Mouse (Mus musculus) v-Abl transformed pro-B cells (cell line): ENCODE results near the gene Brf1.

Source experiments
- in situ Hi-C, 2 experiments: fragments of 400-800 bp; cut with MboI; formaldehyde crosslinking; loops; one replicate each; pipeline ENCODE4 v1.15.1; 2025; ENCODE audit not compliant: unreplicated experiment in 2 of 2

Gene Brf1

DNA sequence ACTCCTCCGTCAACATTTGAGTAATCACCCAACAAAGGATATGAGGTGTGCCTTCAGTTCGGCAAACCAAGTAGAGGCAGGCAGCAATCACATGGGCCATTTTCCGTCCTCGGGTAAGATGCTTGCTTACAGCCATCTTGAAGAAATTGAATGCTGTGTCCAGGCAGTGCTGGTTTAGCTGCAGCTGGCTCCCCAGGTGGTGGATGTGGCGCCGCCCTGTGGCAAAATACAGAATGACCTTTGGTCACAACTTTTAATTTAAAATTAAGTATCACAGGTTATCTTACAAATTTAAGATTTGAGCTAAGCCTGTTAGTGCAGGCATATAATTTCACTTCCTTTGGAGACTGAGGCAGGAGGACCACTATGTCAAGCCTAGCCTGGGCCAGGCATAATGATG lies 12.6 kb downstream of the Brf1 start:
- in situ Hi-C loops: no loop called here

DNA sequence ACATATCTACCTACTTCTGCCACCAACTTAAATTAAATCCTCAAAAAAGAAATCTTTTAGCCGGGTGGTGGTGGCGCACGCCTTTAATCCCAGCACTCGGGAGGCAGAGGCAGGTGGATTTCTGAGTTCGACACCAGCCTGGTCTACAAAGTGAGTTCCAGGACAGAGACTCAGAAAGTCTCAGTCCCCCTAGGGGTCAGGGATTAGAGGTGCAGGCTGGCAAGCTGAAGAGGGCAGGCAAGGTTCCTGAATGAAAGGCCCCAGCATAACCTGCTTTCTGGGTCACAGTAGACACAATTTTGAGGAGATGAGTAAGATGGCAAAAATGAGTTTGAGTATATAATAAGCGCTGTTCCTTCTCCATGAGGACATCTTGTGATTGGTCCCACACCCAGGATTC lies 15.2 kb downstream of the Brf1 start:
- in situ Hi-C loops: no loop called here

DNA sequence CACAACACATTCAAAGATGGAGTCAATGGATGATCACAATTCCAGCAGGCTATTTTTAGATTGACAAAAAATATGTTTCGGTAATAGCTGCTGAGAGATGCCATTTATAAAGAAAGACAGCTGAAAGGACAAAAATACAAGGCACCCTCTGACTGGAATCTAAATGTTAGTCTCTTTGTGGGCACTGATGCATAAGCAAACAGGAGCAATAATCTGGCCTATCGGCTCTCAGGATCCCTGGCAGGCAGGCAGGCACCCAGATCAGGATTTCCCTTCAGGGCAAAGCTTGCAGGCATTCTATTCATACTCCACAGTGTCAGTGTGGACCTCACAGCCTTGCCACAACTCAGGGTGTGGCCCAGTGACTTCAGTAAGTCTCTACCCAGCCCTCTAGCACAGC lies 18.5 kb downstream of the Brf1 start:
- in situ Hi-C loops: no loop called here

DNA sequence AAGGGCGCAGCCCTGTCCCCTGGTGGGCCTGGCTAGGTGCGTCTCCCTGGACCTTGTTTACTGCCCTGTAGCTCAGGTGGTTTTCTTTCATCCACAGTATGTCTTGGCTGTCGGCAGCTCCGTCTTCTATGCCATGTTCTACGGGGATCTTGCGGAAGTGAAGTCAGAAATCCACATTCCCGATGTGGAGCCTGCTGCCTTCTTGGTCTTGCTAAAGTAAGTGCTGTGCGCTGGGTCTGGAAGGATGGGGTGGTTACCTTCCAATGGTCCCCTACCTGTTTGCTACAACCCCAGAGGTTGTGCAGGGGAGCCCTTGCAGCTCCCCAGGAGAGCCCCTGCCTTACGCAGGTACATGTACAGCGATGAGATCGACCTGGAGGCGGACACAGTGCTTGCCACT lies 23.3 kb downstream of the Brf1 start:
- in situ Hi-C loops: no loop called here

DNA sequence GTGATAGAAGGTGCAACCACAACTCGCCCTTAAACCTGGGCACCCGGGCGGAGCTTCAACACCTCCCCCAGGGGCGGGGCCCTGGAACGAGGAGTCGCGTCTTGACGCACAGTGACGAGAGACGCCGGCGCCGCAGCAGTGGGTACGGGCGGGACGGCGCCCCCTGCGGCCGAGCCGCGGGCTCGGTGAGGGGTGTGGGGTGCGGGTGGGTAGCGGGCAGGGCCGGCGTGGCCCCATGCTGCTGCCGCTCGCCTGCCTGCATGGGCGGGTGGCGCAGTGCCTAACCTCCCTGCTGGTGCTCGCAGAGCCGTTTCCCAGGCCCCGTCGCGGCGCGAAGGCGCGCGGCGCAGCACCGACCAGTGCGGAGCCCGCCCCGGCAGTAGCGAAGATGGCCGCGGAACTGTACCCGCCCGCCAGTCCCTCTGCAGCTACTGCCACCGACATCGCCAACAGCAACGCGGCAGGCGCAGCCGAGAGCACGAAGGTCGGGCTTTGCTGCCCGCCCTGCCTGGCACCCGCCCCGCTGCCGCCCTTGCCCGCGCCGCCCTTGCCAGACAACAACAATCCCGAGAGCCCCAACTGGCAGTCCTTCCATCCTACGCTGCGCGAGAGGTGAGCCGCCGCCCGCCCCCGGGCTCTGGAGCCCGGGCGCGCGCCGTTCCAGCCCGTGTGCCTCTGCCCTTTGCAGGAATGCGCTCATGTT lies 24.0 kb downstream of the Brf1 start, which contains the start of gene Btbd6:
Gene Btbd6, plus strand, starts transcription at position 112 of the 703 bp plus-strand sequence.
- in situ Hi-C loops: no loop called here

DNA sequence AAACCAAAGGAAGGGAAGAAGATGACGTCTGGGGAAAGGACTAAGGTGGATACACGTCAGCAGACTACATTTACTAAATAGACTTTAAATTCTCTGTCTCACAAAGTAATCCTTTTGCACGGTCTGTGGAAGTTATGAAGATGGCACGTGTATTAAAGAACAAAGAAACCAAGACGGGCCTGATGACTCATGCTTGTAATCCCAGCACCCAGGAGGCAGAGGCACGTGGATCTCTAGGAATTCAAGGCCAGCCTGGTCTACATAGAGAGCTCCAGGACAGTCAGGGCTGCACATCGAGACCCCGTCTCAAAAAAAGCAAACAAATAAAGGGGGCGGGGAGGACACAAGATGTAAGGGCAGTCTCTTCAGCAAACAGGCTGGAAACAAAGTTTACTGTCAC lies 25.8 kb downstream of the Brf1 start:
- in situ Hi-C loops: no loop called here

DNA sequence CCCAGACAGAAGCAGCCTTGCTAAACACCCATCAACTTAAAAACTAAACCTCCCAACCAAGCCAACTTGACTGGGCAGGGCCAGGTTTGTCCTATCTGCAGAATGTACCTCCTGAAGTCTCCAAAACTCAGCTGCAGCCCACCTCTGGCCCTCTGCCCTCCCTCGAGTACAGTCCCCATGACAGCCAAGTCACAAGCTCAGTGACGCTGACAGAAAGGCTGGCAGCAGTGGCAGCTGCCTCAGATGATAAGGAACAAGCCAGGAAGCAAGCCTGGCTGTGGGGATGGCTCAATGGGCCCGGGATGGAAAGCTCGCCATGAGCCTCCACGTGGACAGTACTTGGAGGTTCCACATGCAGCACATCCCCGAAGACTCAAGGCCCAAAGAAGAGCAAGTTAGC lies 30.9 kb downstream of the Brf1 start:
- in situ Hi-C loops: no loop called here

DNA sequence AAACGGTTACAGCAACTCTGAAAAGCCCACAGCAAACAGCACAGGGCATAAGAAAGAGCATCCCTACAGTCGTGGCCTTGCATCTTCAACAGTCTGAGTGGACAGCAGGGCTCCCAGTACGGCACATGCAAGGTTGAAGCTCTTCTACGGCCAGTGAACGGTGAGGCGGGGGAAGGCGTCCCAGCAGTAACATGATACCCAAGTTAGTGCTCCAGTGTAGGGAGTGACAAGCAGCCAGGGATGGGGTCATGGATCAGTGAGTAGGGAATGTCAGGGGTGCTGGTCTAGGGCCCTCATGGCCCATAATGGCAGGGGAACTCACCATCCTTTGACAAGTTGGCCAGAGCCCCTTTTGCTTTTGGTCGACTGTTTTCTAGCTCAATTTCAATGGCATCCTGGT lies 31.6 kb downstream of the Brf1 start:
- in situ Hi-C loops: no loop called here

DNA sequence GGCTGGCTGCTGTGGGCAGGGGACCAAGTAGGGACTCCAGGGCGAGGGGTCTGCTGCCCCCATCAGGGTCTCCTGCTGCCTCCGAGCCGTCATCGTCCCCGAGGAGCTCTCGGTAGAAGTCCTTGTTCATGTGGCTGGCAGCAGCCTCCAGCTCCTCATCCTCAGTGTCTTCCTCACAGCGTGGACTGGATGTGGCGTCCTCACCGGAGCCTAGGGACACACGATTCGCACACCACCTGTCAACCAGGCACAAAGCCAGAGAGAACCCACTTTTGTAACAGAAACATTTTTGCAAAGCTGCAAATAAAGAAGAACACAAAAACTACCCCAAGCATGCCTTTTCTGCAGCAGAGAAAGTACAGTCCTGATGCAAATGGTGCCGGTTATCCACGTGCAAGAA lies 34.7 kb downstream of the Brf1 start:
- in situ Hi-C loops: no loop called here

DNA sequence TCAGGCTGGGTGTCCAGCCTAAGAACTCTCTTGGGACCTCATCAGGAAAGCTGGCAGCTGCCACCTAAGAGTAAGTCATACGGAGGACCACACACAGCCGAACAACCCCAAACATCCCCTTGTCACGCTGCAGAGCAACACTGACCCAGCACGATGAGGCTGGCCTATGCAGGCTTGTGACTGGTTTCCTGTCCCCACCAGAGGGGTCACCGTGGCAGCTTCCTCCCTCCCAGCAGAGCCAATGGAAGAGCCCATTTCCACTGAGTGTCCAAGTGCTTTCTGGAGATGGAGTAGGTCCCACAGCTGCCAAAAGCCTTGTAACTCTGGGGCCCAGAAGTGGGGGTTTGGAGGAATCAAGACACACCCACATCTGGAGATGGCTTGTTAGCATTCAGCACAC lies 38.6 kb downstream of the Brf1 start:
- in situ Hi-C loops: no loop called here

DNA sequence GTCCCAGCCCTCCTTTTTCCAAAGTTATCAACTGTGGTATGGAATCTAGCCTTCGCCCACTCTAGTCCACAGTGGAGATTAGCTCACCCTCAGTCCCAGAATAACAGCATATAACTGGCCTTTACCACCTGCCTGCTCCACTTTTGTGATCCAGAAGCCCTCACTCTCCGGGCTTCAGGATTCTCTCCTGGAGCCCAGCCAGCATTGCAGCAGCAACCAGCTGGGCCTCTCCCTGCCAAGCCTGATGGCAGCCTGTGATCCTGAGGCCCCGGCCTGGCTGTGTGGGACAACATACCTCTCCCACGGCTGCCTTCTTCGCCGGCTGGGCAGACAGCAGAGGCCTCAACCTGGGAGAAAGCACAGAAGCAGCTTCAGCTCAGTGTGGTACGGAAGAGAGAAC lies 39.1 kb downstream of the Brf1 start:
- in situ Hi-C loops: no loop called here

DNA sequence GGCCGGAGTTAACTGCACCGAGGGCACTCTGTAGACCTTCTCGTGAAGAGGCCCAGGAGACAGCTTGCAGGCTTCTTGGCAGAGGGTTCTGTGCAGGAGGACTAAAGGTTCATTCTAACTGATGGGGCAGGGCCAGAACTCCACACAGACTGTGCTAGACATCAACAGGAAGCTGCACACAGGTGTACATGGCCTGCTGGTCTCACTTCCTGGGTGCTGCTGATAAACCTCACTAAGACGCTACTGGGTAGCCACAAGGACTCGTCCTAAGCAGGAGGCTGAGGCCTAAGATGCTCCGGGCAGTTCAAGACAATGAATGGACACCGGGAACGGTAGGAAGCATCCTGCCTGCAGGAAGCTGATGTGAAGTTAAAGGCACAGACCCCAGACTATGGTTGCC lies 41.1 kb downstream of the Brf1 start:
- in situ Hi-C loops: loop anchor here in 1 of 2 experiments (5.0 kb wide), 1 partner anchor 33 kb away; no protein-coding TSS in a partner anchor

DNA sequence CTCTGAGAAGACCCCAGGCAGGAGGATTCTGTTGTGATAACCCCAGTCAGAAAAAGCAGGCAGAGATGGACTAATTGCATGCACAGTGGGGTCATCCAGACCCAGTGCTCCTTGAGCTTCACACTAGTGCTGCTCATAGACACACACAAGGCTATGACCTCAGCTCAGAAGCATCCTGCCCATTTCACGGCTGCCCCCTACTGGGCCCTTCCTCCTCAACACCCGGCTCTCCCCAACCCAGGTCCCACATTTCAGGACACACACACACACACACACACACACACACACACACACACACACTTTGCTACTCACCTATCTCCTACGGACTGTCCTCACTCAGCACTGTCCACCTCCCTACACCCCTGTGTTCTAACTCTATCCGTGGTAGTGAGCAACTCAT lies 42.2 kb downstream of the Brf1 start:
- in situ Hi-C loops: loop anchor here in 1 of 2 experiments (5.0 kb wide), 1 partner anchor 34 kb away; no protein-coding TSS in a partner anchor

DNA sequence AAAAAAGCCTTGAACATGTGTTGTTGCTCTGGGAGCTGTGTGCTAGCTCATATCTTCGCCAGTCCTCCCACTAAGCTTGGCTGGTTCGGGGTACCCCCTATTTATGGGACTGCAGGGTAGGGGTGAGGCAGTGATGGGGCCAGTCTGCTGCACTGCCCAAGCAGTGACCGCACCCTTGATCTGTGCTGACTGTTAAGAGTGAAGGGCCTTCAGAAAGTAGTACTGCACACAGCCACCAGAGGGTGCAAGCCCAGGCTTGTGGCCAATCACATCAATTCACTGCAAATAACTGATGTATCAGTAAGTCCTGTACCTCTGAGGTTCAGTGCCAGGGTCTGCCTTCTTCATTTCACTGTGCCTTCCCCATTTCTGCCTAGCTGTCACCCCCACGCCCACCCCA lies 44.7 kb downstream of the Brf1 start:
- in situ Hi-C loops: loop anchor here in 1 of 2 experiments (5.0 kb wide), 1 partner anchor 37 kb away; no protein-coding TSS in a partner anchor

DNA sequence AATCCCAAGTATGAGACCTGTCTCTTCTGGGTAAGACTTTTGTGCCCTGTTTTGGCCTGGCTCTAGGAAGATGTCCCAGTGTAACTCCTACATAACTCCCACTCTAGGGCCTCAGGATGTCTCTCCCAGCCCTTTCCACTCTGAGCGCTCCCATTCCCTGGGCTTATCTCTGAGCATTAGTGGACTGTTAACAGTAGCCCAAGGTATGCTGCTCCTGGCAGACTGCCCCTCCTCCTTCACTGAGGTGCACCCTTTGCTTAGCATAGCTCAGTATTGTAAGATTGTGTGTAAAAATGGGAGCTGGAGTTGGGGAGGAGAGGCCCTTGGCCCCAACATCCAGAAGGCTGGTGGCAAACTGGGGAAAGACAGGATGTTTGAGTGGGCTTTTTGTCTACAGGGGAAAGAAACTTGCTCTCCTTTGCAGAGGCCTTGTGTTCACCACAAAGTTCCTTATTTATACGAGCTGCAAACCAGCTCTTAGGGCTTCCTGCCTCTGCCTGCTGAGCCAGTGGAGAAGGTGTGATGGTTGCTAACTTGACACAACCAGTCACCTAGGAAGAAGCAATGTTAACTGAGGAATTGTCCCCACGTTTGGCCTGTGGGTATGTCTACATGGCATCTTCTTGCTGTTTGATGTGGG lies 47.5 kb downstream of the Brf1 start:
- in situ Hi-C loops: loop anchor here (5.0 kb wide), 2 partner anchors 49 to 94 kb away; partner anchors contain the start of gene Brf1 (in 1 of the 2)

DNA sequence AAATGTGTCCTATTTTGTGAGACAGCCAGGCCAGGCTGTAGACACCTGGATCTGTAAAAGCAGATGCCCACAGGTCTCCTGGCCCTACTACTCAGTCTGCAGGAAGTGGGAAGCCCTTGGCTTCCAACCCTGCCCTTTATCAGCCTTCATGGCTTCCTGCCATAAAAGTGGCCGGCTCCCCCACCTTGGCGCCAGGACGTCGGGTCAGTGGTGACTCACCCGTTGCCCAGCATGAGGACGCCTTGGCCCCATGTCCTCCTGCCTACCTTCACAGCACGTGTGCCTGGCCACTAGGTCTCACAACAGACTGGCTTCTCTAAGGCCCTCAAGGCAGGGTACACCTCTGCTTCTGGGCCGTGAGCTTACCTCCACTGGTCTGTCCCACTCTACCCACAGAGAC lies 48.1 kb downstream of the Brf1 start:
- in situ Hi-C loops: loop anchor here (5.0 kb wide), 2 partner anchors 50 to 95 kb away; partner anchors contain the start of gene Brf1 (in 1 of the 2)

DNA sequence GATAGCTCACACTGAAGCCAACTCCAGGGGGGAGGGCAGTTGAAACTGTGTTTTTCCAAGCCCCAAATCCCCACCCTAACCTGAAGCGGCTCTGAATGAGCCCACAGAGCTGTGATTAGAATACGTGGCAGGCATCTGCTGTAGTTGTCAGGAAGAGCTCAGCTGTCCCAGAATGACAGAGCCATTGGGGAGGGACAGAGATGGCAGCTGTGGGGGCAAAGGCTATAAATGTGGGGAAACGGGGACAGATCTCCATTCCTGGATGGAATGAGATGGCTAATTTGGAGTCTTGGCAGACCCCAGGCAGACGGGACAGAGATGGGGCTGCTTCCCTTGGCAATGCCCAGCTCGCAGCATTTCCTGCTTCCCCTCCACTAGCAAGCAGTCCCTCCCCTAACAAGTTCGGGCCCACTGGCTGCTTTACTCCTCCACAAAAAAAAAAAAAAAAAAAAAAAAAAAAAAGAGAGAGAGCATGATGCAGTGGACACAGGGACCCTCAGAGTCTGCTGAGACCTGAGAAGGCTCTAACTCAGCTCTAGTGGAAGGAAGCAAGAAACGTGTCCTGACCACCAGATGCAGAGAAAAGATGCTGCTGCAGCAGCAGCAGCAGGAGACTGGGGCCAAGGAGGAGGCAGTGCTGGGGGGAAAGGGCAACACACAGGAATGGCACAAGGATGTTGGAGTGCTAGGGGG lies 49.2 kb downstream of the Brf1 start:
- in situ Hi-C loops: loop anchor here (5.0 kb wide), 2 partner anchors 51 to 96 kb away; partner anchors contain the start of gene Brf1 (in 1 of the 2)

DNA sequence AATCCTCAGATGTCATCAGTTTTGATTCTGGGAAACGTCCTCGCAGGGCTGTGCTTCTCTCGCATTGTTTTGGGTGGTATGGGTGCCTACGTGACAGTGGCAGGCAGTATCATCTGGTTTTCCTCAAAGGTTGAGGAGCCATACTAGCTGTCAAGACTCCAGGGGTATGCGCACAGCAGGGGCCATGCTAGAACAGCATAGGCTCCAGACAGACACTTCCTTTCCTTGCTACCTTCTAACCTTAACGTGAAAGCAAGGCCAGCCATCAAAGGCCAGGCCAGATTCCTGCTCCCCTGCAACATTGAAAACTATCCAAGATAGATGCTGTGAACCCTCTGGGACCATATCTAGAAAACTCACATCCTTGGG lies 49.8 kb downstream of the Brf1 start:
- in situ Hi-C loops: loop anchor here (5.0 kb wide), 2 partner anchors 52 to 97 kb away; partner anchors contain the start of gene Brf1 (in 1 of the 2)

DNA sequence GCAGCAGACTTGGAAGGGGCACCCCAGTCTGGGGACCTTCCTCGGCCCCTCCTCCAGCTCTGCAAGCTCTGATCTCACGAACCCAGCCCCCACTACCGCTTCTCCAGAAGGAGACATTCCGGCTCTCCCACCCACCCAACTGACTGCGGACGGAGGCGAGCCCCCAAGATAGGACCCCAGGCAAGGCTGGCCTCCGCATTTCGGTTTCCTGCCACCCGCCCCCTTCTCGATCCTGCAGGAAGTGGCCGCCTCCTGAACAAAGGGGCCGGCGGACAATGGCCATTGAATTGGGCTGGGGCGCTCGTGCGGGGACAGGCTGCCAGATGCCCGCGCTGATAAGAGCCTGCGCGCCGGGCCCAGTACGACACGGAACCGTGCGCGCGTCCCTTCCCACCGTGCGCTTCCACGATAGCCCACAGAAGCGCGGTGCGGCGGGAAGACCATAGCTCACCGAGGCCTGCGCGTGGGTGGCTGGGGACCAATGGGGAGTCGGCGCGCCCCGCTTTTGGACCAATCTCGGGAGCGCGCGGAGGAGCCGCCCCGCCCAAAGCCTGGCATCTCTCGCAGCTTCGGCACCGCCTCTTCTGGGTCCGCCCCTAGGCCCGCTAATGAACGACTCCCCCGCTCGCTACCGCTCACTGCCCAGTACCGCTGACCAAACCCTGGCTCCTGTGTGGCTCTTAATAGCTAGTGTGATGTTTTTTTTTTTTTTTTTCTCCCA lies 50.3 kb downstream of the Brf1 start:
- in situ Hi-C loops: loop anchor here (5.0 kb wide), 2 partner anchors 52 to 97 kb away; partner anchors contain the start of gene Brf1 (in 1 of the 2)

DNA sequence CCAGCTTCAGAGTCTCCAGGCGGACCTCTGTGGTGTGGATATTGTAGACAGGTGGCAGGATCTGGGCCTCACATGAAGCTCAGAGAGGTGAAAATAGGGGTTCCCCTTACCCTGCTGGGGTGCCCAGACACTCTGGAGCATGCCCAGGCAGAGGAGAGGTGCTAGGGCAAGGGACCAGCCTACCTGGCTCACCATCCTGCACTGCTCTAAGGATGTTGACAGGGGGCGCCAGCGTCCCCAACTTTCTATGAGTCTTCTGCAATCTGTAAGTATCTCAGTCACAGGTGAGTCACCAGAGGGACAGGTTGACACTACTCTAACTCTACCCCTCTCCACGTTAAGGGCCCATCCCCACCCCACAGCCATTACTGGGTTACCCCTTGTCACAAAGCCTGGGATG lies 53.2 kb downstream of the Brf1 start:
- in situ Hi-C loops: no loop called here
